Mouse (Mus musculus) E14TG2a.4 (cell line): ENCODE results near the gene Katnbl1.
"Not testable (repeated sequence)": the region's sequence is repeated elsewhere in the genome, so short reads cannot be mapped to it uniquely, and the experiment has no call there.

Source experiments
- H3K27me3 ChIP-seq: 2 replicates; pipeline ENCODE4 v1.6.1; 2014; ENCODE audit warnings: low read length, control low read depth; ENCODE audit not compliant: insufficient read depth
- H3K36me3 ChIP-seq: 2 replicates; pipeline ENCODE4 v1.6.1; 2014; ENCODE audit warnings: low read length, control low read depth; ENCODE audit not compliant: insufficient read depth
- H3K4me1 ChIP-seq: replicated peaks from 2 replicates; pipeline ENCODE4 v1.6.1; 2014; ENCODE audit warnings: low read depth, low read length, control low read depth
- H3K4me3 ChIP-seq: replicated peaks from 2 replicates; pipeline ENCODE4 v1.5.1; 2014; ENCODE audit warnings: mild to moderate bottlenecking, low read length
- H3K9me3 ChIP-seq: 2 replicates; pipeline ENCODE4 v1.6.1; 2014; ENCODE audit warnings: low read length, control low read depth
- CTCF ChIP-seq: conservative IDR thresholded peaks from 2 replicates; pipeline ENCODE4 v1.5.1; 2014; ENCODE audit warnings: low read length
- NANOG ChIP-seq: IDR thresholded peaks from 2 replicates; pipeline ENCODE4 v1.6.1; 2014; ENCODE audit warnings: borderline replicate concordance, low read length, mixed read lengths
- POU5F1 ChIP-seq: IDR thresholded peaks from 2 replicates; pipeline ENCODE4 v1.6.1; 2014; ENCODE audit warnings: low read length, borderline replicate concordance

Gene Katnbl1

GRCm38 (mm10) chr2:112429665-112430064, 50.7 kb downstream of the Katnbl1 start:
- H3K4me3 ChIP-seq, result no peak overlapping the region
- H3K9me3 ChIP-seq, result no peaks in the 10 kb centered on the region
- H3K4me1 ChIP-seq, result peaks cover 8% of the 10 kb centered on the region
- H3K36me3 ChIP-seq, result no peaks in the 10 kb centered on the region
- no peak for TF ChIP-seq POU5F1
- TF ChIP-seq CTCF, result no peak
- no peak for TF ChIP-seq NANOG
- H3K27me3 ChIP-seq, result peaks cover 3% of the 10 kb centered on the region; the same call in 1 of the 2 replicates

- Histone ChIP-seq H3K4me1 (peaks cover 8% of the 10 kb centered on the region), H3K9me3 (no peaks in the 10 kb centered on the region), H3K36me3 (no peaks in the 10 kb centered on the region), H3K27me3 (peaks cover 3% of the 10 kb centered on the region; the same call in 1 of the 2 replicates), H3K4me3 (no peak overlapping the region)
- TF ChIP-seq POU5F1 (no peak), NANOG (no peak), CTCF (no peak)
Measured at GRCm38 (mm10) chr2:112430403-112430802, 51.4 kb downstream of the Katnbl1 start.

- TF ChIP-seq POU5F1 (no peak), CTCF (no peak), NANOG (no peak)
- H3K4me3 ChIP-seq, result no peak overlapping the region
- H3K27me3 ChIP-seq, result peaks cover 2% of the 10 kb centered on the region; the same call in 1 of the 2 replicates
- peaks cover 8% of the 10 kb centered on the region for H3K4me1 ChIP-seq
- no peaks in the 10 kb centered on the region for H3K9me3 ChIP-seq
- no peaks in the 10 kb centered on the region for H3K36me3 ChIP-seq
Measured at GRCm38 (mm10) chr2:112432523-112432922, 53.5 kb downstream of the Katnbl1 start.

GRCm38 (mm10) chr2:112433359-112433758, 54.3 kb downstream of the Katnbl1 start:
- Histone ChIP-seq H3K4me1 (peaks cover 8% of the 10 kb centered on the region), H3K36me3 (no peaks in the 10 kb centered on the region), H3K27me3 (no peaks in the 10 kb centered on the region), H3K4me3 (no peak overlapping the region), H3K9me3 (no peaks in the 10 kb centered on the region)
- TF ChIP-seq NANOG, result no peak
- no peak for TF ChIP-seq POU5F1
- TF ChIP-seq CTCF, result no peak

- Histone ChIP-seq H3K27me3 (no peaks in the 10 kb centered on the region), H3K4me1 (peaks cover 8% of the 10 kb centered on the region), H3K9me3 (no peaks in the 10 kb centered on the region), H3K36me3 (no peaks in the 10 kb centered on the region), H3K4me3 (no peak overlapping the region)
- no peak for TF ChIP-seq CTCF
- TF ChIP-seq NANOG, result no peak
- TF ChIP-seq POU5F1, result no peak
Measured at GRCm38 (mm10) chr2:112436292-112436691, 57.3 kb downstream of the Katnbl1 start.

GRCm38 (mm10) chr2:112437589-112437988, 58.6 kb downstream of the Katnbl1 start:
- Histone ChIP-seq H3K4me1 (peaks cover 8% of the 10 kb centered on the region), H3K36me3 (no peaks in the 10 kb centered on the region), H3K9me3 (no peaks in the 10 kb centered on the region), H3K4me3 (no peak overlapping the region), H3K27me3 (no peaks in the 10 kb centered on the region)
- TF ChIP-seq POU5F1 (no peak), CTCF (no peak), NANOG (no peak)

- TF ChIP-seq POU5F1, result no peak
- no peak for TF ChIP-seq CTCF
- no peak for TF ChIP-seq NANOG
- Histone ChIP-seq H3K36me3 (no peaks in the 10 kb centered on the region), H3K4me3 (no peak overlapping the region), H3K9me3 (no peaks in the 10 kb centered on the region), H3K27me3 (no peaks in the 10 kb centered on the region), H3K4me1 (no peaks in the 10 kb centered on the region)
Measured at GRCm38 (mm10) chr2:112443491-112443890, 64.5 kb downstream of the Katnbl1 start.

GRCm38 (mm10) chr2:112445511-112445910, 66.5 kb downstream of the Katnbl1 start:
- Histone ChIP-seq H3K4me1 (no peaks in the 10 kb centered on the region), H3K36me3 (no peaks in the 10 kb centered on the region), H3K4me3 (no peak overlapping the region), H3K27me3 (no peaks in the 10 kb centered on the region), H3K9me3 (no peaks in the 10 kb centered on the region)
- no peak for TF ChIP-seq CTCF
- TF ChIP-seq NANOG, result no peak
- no peak for TF ChIP-seq POU5F1

- not testable (repeated sequence) for H3K4me3 ChIP-seq, H3K9me3 ChIP-seq
Measured at GRCm38 (mm10) chr2:112448046-112448445, 69.0 kb downstream of the Katnbl1 start.

More at GRCm38 (mm10) chr2:112448046-112448445, 69.0 kb downstream of the Katnbl1 start:
- H3K27me3 ChIP-seq, H3K36me3 ChIP-seq, H3K4me1 ChIP-seq: not testable (repeated sequence)
